Mouse (Mus musculus): ENCODE measurements around the gene Vps26c. TPM values are rescaled to one million over a fixed set of nuclear protein-coding genes. Genes with fewer than 3 reads are reported as not detected.

Vps26c gene
- polyA plus RNA-seq, 1 experiment, result 57.8 TPM

- H3K27ac ChIP-seq (ENCODE audit: insufficient read depth, low read length), result no peak overlapping the region
- WGBS, result 70% methylated on average over 7 of the region's 7 CpGs
- H3K4me3 ChIP-seq (replicated peaks; ENCODE audit: insufficient read depth, low read depth, low read length), result no peak overlapping the region
- TF ChIP-seq POLR2A (IDR thresholded peaks at IDR 0.05; ENCODE audit: borderline replicate concordance, insufficient read depth, low read length) (no peak), CTCF (IDR thresholded peaks at IDR 0.05; ENCODE audit: borderline replicate concordance, insufficient read depth, low read depth, low read length) (no peak)
- no peaks in the 10 kb centered on the region; the same call in 1 of the 2 replicates for H3K4me1 ChIP-seq (ENCODE audit: control insufficient read depth, insufficient read depth, low read length)
- no peak for DNase-seq
- H3K27me3 ChIP-seq (ENCODE audit: control insufficient read depth, insufficient read depth, low read length), result no peaks in the 10 kb centered on the region
Observed at GRCm38 (mm10) chr16:94559282-94559681, 32.7 kb upstream of the Vps26c start.

DNA sequence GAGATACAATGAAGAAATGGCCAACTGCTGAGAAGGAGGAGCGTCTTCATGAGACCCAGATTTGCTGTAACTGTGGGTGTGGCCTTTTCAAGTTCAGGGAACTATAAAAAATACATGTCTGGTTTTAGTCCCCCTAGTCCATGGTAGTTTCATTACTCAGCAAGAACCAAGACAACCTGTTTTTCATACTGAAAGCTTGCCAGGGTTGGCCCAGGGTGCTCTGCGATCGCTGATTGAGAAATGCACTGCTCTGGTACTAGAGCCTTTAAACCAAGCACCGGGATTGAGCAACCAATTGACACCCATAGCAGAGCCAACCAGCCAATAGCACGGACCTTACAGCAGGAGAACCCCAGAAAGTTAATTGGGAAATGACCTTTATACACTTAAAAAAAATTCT lies 29.6 kb upstream of the Vps26c start:
- H3K27ac ChIP-seq (ENCODE audit: insufficient read depth, low read length), result no peak overlapping the region
- WGBS, result 63% methylated on average over 5 of the region's 5 CpGs
- no peaks in the 10 kb centered on the region; the same call in 1 of the 2 replicates for H3K4me1 ChIP-seq (ENCODE audit: control insufficient read depth, insufficient read depth, low read length)
- H3K4me3 ChIP-seq (replicated peaks; ENCODE audit: insufficient read depth, low read depth, low read length), result no peak overlapping the region
- no peaks in the 10 kb centered on the region for H3K27me3 ChIP-seq (ENCODE audit: control insufficient read depth, insufficient read depth, low read length)
- TF ChIP-seq CTCF (IDR thresholded peaks at IDR 0.05; ENCODE audit: borderline replicate concordance, insufficient read depth, low read depth, low read length) (no peak), POLR2A (IDR thresholded peaks at IDR 0.05; ENCODE audit: borderline replicate concordance, insufficient read depth, low read length) (no peak)
- DNase-seq, result no peak

- Histone ChIP-seq H3K27ac (ENCODE audit: insufficient read depth, low read length) (no peak overlapping the region), H3K27me3 (ENCODE audit: control insufficient read depth, insufficient read depth, low read length) (no peaks in the 10 kb centered on the region), H3K4me3 (replicated peaks; ENCODE audit: insufficient read depth, low read depth, low read length) (no peak overlapping the region), H3K4me1 (ENCODE audit: control insufficient read depth, insufficient read depth, low read length) (no peaks in the 10 kb centered on the region; the same call in 1 of the 2 replicates)
- WGBS, result 93% methylated on average over 7 of the region's 7 CpGs
- TF ChIP-seq CTCF (IDR thresholded peaks at IDR 0.05; ENCODE audit: borderline replicate concordance, insufficient read depth, low read depth, low read length), result no peak
- no peak for DNase-seq
Observed at GRCm38 (mm10) chr16:94555346-94555745, 28.7 kb upstream of the Vps26c start.

GRCm38 (mm10) chr16:94551934-94552333 lies 25.3 kb upstream of the Vps26c start:
- TF ChIP-seq CTCF (IDR thresholded peaks at IDR 0.05; ENCODE audit: borderline replicate concordance, insufficient read depth, low read depth, low read length) (no peak), POLR2A (IDR thresholded peaks at IDR 0.05; ENCODE audit: borderline replicate concordance, insufficient read depth, low read length) (no peak)
- Histone ChIP-seq H3K27ac (ENCODE audit: insufficient read depth, low read length) (no peak overlapping the region), H3K4me1 (ENCODE audit: control insufficient read depth, insufficient read depth, low read length) (no peaks in the 10 kb centered on the region; the same call in 1 of the 2 replicates), H3K27me3 (ENCODE audit: control insufficient read depth, insufficient read depth, low read length) (no peaks in the 10 kb centered on the region), H3K4me3 (replicated peaks; ENCODE audit: insufficient read depth, low read depth, low read length) (no peak overlapping the region)
- no peak for DNase-seq

- TF ChIP-seq POLR2A (IDR thresholded peaks at IDR 0.05; ENCODE audit: borderline replicate concordance, insufficient read depth, low read length) (no peak), CTCF (IDR thresholded peaks at IDR 0.05; ENCODE audit: borderline replicate concordance, insufficient read depth, low read depth, low read length) (no peak)
- Histone ChIP-seq H3K4me1 (ENCODE audit: control insufficient read depth, insufficient read depth, low read length) (no peaks in the 10 kb centered on the region), H3K4me3 (replicated peaks; ENCODE audit: insufficient read depth, low read depth, low read length) (no peak overlapping the region), H3K27me3 (ENCODE audit: control insufficient read depth, insufficient read depth, low read length) (no peaks in the 10 kb centered on the region), H3K27ac (ENCODE audit: insufficient read depth, low read length) (no peak overlapping the region)
- WGBS, result 82% methylated on average over 10 of the region's 10 CpGs
- DNase-seq, result no peak
Observed at GRCm38 (mm10) chr16:94549813-94550212, 23.2 kb upstream of the Vps26c start.

DNA sequence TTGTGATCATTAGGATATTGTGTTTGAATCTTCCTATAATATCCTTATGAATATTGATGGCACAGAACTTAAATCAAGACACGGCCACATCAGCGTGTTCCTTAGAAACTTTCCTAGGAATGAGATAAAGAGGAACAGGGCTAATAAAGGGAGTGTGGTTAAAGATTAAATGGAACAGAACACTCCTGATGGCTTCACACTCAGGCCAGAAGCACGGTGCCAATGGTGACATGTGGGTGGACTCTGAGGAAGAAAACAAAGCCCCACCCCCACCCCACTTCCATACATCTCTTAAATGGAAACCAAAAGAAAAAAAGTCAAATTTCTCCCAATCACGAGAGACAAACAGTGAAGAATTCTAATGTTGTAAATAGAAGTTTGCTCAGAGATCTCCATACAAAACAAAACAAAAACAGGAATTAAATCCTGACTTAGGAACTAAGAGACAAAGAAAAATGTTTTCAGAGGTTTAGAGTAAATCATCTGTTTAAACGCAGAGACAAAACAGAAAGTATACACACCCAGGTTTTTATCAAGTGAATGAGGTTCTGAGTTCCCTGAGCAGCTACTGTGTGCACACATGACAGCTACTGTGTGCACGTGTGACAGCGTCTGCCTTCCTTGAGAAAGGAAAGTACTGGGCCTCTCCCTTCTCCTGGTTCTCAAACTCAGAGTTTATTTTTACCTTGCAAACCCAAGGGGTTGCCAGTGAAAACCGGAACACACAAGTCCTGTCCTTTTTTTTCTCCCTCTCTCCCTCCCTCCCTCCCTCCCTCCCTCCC lies 19.3 kb upstream of the Vps26c start:
- no peak overlapping the region for H3K27ac ChIP-seq (ENCODE audit: insufficient read depth, low read length)
- no peaks in the 10 kb centered on the region for H3K4me1 ChIP-seq (ENCODE audit: control insufficient read depth, insufficient read depth, low read length)
- no peaks in the 10 kb centered on the region for H3K27me3 ChIP-seq (ENCODE audit: control insufficient read depth, insufficient read depth, low read length)
- no peak overlapping the region for H3K4me3 ChIP-seq (replicated peaks; ENCODE audit: insufficient read depth, low read depth, low read length)
- 65% methylated on average over 8 of the region's 8 CpGs for WGBS
- no peak for DNase-seq
- TF ChIP-seq CTCF (IDR thresholded peaks at IDR 0.05; ENCODE audit: borderline replicate concordance, insufficient read depth, low read depth, low read length), result no peak
- no peak for TF ChIP-seq POLR2A (IDR thresholded peaks at IDR 0.05; ENCODE audit: borderline replicate concordance, insufficient read depth, low read length)

GRCm38 (mm10) chr16:94544540-94545105 lies 18.0 kb upstream of the Vps26c start:
- H3K27me3 ChIP-seq (ENCODE audit: control insufficient read depth, insufficient read depth, low read length), result no peaks in the 10 kb centered on the region
- no peaks in the 10 kb centered on the region for H3K4me1 ChIP-seq (ENCODE audit: control insufficient read depth, insufficient read depth, low read length)
- TF ChIP-seq POLR2A (IDR thresholded peaks at IDR 0.05; ENCODE audit: borderline replicate concordance, insufficient read depth, low read length) (no peak), CTCF (IDR thresholded peaks at IDR 0.05; ENCODE audit: borderline replicate concordance, insufficient read depth, low read depth, low read length) (no peak)
- DNase-seq, result no peak
- H3K4me3 ChIP-seq (replicated peaks; ENCODE audit: insufficient read depth, low read depth, low read length), result no peak overlapping the region
- H3K27ac ChIP-seq (ENCODE audit: insufficient read depth, low read length), result no peak overlapping the region
- 66% methylated on average over 11 of the region's 11 CpGs for WGBS

- DNase-seq, result no peak
- no peak overlapping the region for H3K27ac ChIP-seq (ENCODE audit: insufficient read depth, low read length)
- H3K27me3 ChIP-seq (ENCODE audit: control insufficient read depth, insufficient read depth, low read length), result no peaks in the 10 kb centered on the region
- H3K4me3 ChIP-seq (replicated peaks; ENCODE audit: insufficient read depth, low read depth, low read length), result no peak overlapping the region
- 91% methylated on average over 8 of the region's 8 CpGs for WGBS
- H3K4me1 ChIP-seq (ENCODE audit: control insufficient read depth, insufficient read depth, low read length), result no peaks in the 10 kb centered on the region; the same call in 1 of the 2 replicates
- TF ChIP-seq CTCF (IDR thresholded peaks at IDR 0.05; ENCODE audit: borderline replicate concordance, insufficient read depth, low read depth, low read length), result no peak
Observed at GRCm38 (mm10) chr16:94542898-94543297, 16.3 kb upstream of the Vps26c start.

All from cerebellum, adult 2 months (tissue).